Mouse (Mus musculus) urinary bladder, postnatal 14 days (tissue): ENCODE data around the gene Smim14.

Experiments used
- DNase-seq: peaks from one replicate; pipeline ENCODE4 v3.0.0; 2021; ENCODE audit warnings: low spot score

Gene Smim14

DNA sequence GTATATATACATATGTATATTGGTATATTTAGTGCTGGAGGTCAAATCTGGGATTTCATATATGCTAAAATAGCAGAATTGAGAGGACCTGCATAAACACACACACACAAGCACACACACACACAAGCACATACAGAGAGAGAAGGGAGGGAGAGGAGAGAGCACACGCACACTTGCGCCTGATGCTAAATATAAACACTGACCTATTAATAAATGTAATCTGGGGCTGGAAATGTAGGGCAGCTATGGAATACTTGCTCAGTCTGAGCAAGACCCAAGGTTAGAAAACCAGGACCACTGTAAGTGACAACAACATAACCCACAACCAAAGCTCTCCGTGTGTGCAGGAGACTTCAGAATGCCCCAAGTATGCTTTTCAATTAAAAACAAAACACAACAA is 77.5 kb downstream of the Smim14 start:
- DNase-seq = no peak

DNA sequence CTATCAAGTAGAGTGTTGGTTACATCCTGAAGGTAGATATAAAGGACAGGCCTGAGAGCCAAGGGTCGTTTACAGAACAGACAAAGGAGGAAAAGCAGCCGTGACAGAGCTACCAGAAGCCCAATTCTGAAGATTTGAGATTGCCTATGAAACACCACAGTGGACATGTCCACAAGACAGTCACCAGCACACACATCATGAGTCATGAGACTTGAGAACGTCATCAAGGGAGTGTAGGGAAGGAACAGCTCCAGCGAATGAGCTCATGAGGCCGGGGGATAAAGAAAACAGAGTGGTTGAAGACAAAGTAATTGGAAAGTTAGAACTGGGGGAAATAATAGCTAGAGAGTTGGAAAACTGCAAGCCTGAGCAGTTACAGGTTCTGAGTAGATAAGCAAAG is 79.1 kb downstream of the Smim14 start:
- DNase-seq = peak; percentile 47

DNA sequence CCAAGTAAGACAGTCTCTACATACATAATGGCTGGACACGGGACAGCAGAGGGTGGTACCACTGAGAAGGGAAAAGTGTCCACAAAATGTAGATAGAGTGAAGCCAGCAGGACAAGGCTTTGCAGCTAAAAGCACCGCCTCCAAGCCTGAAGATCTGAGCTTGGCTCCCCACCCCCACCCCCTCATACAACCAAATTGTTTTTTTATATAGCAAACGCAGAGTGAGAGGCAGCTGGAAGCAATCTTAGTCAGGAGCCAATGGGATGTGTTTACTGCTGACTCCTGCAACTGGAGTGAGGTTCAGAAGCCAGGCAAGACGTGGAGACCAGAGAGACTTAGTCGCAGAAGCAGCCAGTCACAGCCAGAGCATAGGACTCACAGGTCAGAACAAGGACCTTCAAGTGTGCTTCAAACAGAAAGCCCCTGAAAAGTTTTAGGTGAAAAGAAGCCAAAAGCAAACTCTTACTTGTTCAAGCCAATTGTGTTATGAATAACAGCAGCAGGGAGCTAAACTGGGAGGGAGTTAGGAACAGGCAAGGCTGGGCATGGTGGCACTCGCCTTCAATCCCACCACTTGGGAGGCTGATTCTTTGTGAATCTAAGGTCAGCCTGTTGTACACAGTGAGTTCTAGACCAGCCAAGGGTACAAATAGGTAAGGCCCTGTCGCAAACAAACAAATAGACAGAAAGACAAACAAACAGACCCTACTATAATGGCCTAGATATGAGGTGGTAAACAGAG is 79.7 kb downstream of the Smim14 start:
- peak; percentile 34 for DNase-seq

GRCm38 (mm10) chr5:65454771-65455170 is 82.2 kb downstream of the Smim14 start:
- peak; percentile 66 for DNase-seq

DNA sequence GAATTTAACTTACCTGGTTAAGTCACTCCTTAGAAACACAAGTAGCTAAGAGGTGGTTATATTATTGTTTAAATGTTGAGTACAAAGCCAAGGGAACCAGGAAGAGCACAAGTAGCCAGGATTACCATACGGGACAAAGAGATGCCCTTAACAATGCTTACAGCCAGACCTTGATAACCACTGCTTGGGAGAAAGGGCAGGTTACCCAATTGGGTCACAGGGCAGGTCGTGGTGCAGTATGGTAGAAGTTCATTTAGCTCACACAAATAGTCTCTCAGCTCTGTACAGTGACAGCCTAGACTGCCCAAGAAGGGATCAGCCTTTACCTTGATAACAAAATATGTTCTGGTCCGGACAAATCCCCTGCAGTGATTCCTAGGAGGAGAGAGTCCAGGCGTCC is 88.0 kb downstream of the Smim14 start:
- DNase-seq = no peak

GRCm38 (mm10) chr5:65447826-65448225 is 89.2 kb downstream of the Smim14 start:
- DNase-seq = no peak

- DNase-seq = no peak
Observed at GRCm38 (mm10) chr5:65446756-65447155, 90.2 kb downstream of the Smim14 start.

GRCm38 (mm10) chr5:65444981-65445380 is 92.0 kb downstream of the Smim14 start:
- DNase-seq = no peak

DNA sequence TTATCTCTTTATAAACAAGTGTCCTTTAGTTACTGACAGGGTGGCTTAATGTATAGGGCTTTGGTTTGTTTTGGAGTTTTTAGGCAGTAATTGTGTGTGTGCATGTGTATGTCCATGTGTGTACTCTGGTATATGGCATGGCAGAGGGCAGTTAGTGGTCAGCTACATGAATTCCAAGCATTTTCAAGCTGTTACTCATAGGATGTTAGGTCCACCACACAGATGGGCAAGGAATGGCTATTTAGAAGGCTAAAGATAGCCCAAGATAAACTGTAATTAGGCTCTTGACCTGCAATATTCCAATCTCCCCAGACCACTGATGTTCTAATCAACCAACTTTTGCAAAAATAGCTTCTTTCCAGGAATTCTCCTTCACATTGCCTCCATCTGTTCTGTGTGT is 98.9 kb downstream of the Smim14 start:
- no peak for DNase-seq

DNA sequence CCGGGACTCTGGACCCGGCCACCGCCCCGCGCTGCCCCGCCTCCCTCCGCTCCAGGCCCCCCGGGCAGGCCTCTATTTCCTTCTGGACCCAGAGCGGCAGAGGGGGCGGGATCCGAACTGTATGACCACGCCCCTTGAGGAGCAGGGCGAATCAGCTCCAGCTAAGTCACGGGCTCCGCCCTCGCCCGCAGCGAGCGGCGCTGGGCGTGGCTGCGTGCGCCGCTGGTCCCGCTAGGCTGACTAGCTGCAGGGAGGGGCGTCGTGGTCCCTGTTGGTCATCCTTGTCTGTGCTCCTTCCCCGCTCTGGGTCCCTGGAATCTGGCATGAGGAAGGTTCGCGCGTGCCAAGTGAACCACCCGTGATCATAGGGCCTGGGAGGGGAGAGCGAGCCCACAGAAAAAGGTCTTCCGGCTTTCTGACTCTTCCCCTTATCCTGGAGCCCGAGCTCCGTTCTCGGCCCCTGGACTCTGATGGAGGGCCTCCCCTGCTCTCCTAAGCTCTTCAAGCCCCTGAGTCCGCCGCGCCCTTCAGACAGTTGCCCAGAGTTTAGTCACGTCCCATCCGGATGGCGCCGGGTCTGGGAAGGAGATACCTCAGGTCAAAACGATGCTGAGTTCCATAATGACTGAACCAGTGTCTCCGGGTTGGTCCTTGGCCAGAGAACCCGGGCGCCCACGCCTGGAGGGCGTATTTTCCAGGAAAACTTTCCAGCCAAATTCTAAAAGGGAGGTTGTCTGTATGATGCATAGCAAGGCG is 101.0 kb downstream of the Smim14 start, which contains the start of gene Ugdh:
Ugdh (minus strand) TSS at position 144 of the 756 bp plus-strand sequence.
- peak; percentile 99 for DNase-seq

- no peak for DNase-seq
Observed at GRCm38 (mm10) chr5:65435363-65435805, 101.6 kb downstream of the Smim14 start.

DNA sequence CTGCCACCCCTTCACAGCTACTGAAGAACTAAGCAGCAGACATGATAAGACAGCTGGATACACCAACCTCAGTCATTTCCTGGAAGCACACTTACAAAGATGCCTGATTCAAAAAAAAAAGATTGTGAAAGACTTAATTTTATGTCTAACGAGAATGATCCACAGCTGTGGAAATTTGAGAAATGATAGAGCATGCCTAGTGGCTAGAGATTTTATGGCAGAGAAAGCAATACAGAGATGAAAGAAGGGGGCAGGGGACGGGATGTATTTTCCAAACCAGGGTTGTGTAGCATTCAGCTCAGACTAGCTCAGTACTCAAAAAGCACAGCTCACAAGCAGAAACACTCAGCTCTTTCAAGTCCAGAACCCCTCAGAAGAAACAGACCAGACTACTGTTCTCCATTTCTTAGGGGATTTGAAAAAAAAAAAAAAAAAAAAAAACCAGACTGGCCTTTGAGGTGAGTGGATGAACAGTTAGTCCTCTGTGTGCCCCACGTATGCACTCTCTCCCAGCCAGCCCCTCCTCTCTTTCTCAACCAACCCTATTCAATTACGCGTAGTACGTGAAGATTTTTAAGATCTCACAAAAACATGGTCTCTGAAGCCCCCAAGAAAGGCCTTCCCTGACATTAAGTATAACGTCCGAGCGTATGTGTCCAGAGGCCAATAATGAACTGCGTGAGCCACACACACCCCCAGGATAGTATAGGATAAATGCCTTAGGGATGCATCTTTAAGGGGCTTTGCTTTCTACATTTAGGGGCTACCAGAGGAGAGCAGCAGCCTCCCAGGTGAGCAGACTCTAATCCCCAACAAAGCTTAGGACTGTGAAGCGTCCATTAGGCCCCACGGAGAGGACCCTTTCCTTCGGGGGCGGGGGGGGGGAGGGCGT is 102.3 kb downstream of the Smim14 start:
- no peak for DNase-seq

- DNase-seq = no peak
Observed at GRCm38 (mm10) chr5:65429441-65429840, 107.5 kb downstream of the Smim14 start.

- peak; percentile 42 for DNase-seq
Observed at GRCm38 (mm10) chr5:65428321-65428720, 108.7 kb downstream of the Smim14 start.

GRCm38 (mm10) chr5:65425251-65425650 is 111.7 kb downstream of the Smim14 start:
- DNase-seq = peak; percentile 22

- DNase-seq = peak; percentile 43
Observed at GRCm38 (mm10) chr5:65424215-65424614, 112.8 kb downstream of the Smim14 start.

DNA sequence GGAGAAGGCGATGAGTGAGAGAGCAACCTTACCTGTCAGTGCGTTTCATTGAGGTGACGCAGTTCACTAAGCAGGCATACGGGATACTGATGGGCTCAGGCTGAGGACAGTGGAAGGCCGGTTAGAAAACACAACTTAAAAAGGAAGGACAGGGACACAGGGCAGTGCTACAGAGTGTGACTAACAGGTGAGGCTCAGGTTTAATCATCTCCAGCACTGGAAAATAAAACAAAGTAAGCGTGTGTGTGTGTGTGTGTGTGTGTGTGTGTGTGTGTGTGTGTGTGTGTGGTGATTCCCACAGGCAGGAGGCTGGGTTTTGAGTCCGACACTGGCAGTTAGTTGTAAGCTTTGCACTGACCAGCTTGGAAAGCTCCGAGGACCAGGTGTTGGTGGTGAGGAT is 114.2 kb downstream of the Smim14 start:
- DNase-seq = no peak

- DNase-seq = no peak
Observed at GRCm38 (mm10) chr5:65420822-65421221, 116.2 kb downstream of the Smim14 start.

- no peak for DNase-seq
Observed at GRCm38 (mm10) chr5:65419136-65419535, 117.8 kb downstream of the Smim14 start.

GRCm38 (mm10) chr5:65415653-65416458 is 121.1 kb downstream of the Smim14 start:
- peak; percentile 72 for DNase-seq

DNA sequence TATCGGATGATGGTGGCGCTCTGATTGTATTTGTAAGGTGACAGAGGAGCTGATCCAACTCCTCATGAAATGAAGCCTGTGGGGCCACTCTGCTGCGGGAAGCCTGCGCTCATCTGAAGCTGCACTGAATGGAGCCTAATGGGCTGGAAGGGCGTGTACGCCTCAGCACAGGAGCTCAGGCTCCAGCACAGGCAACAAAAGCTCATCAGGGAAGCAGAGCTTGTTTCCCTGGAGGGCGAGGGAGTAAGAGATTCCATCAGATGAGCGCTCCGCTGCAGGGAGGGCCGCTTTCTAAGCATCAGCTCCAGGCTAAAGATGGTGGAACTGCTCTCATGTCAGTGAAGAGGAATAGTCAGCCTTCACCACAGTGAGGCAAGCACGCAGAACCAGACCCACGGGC is 129.0 kb downstream of the Smim14 start:
- DNase-seq = no peak
